Mouse (Mus musculus) embryonic facial prominence, embryonic 11.5 days (tissue): Measurements from ENCODE around the gene Tspan5. TPM values are rescaled to one million over a fixed set of nuclear protein-coding genes. Genes with fewer than 3 reads are reported as not detected.

Experiments used
- ATAC-seq: fragments of 200-750 bp; cut with Nextera tagmentation; replicated peaks from 2 replicates; pipeline ENCODE4 v1.8.0; 2017; ENCODE audit warnings: low read depth; ENCODE audit not compliant: insufficient number of reproducible peaks, low FRiP score, low TSS enrichment
- DNase-seq: peaks from one replicate; pipeline ENCODE4 v3.0.0-alpha.2; 2015; ENCODE audit warnings: low spot score
- H3K27ac ChIP-seq: fragments of 300-500 bp; sonication (generic); replicated peaks from 2 replicates; pipeline ENCODE4 v1.5.1; 2014; ENCODE audit warnings: mild to moderate bottlenecking, low read depth, low read length, control low read depth
- H3K27me3 ChIP-seq: fragments of 300-500 bp; sonication (generic); 2 replicates; pipeline ENCODE4 v1.6.1; 2014; ENCODE audit warnings: mild to moderate bottlenecking, low read length, moderate library complexity, mixed read lengths; ENCODE audit not compliant: control insufficient read depth, insufficient read depth
- H3K36me3 ChIP-seq: fragments of 300-500 bp; sonication (generic); replicated peaks from 2 replicates; pipeline ENCODE4 v1.6.1; 2014; ENCODE audit warnings: low read depth, mild to moderate bottlenecking, low read length, moderate library complexity, mixed read lengths; ENCODE audit not compliant: control insufficient read depth, insufficient read depth
- H3K4me1 ChIP-seq: fragments of 300-500 bp; sonication (generic); 2 replicates; pipeline ENCODE4 v1.6.1; 2014; ENCODE audit warnings: low read length, mixed read lengths; ENCODE audit not compliant: control insufficient read depth, insufficient read depth
- H3K4me2 ChIP-seq: fragments of 300-500 bp; sonication (generic); 2 replicates; pipeline ENCODE4 v1.6.1; 2014; ENCODE audit warnings: low read depth, mild to moderate bottlenecking, control low read depth, low read length, moderate library complexity
- H3K4me3 ChIP-seq: fragments of 300-500 bp; sonication (generic); 2 replicates; pipeline ENCODE4 v1.5.1; 2014; ENCODE audit warnings: low read depth, low read length, control low read depth
- H3K9ac ChIP-seq: fragments of 300-500 bp; sonication (generic); replicated peaks from 2 replicates; pipeline ENCODE4 v1.6.1; 2014; ENCODE audit warnings: mild to moderate bottlenecking, control low read depth, low read length
- H3K9me3 ChIP-seq: fragments of 300-500 bp; sonication (generic); replicated peaks from 2 replicates; pipeline ENCODE4 v1.6.1; 2016; ENCODE audit warnings: mild to moderate bottlenecking, low read length, inconsistent platforms, mixed read lengths; ENCODE audit not compliant: control insufficient read depth
- WGBS: fragments of 180-500 bp; shearing (Covaris S2); extraction: QIAGEN DNeasy Blood & Tissue Kit; methylation state at CpG from one replicate; pipeline ENCODE4 v1.1.7; 2014; 5-methylcytosine and 5-hydroxymethylcytosine counted together
- polyA plus RNA-seq: library from polyadenylated mRNA; unstranded; fragments of >200 nt; fragmentation: Nextera tagmentation; extraction: Ambion mirVana; gene quantifications from 2 replicates; pipeline ENCODE4 v1.2.1, GENCODE M21; 2014

Tspan5 gene
- polyA plus RNA-seq, 1 experiment from 2014 or later = 34.4 TPM

DNA sequence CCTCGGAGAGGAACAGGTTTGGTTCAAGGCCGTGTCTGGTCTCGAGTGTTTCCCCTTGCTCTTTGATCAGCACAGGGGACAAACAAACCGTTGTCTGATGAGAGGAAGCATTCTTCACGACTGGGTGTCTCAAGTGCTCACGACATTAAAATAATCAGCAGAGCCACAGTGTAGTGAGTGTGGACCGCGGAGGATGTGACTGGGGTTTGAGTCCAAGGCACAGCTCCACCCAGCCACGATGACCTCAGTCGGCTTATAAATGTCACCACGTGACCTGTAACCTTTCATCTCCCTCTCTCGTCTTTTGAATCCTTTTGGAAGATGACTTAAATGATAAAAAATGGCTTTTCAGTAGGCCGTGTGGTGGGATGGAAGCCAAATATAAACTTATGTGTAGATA is 126.4 kb downstream of the Tspan5 start:
- Histone ChIP-seq H3K4me3 (no peak overlapping the region), H3K9ac (no peak overlapping the region), H3K9me3 (no peaks in the 10 kb centered on the region), H3K27me3 (no peaks in the 10 kb centered on the region), H3K4me2 (no peak overlapping the region), H3K4me1 (no peaks in the 10 kb centered on the region; the same call in 1 of the 2 replicates), H3K27ac (no peak overlapping the region), H3K36me3 (no peaks in the 10 kb centered on the region)
- no peak for ATAC-seq
- 70% methylated on average over 13 of the region's 13 CpGs for WGBS
- DNase-seq = no peak

- ATAC-seq = no peak
Observed at GRCm38 (mm10) chr3:138875282-138875681, 133.3 kb downstream of the Tspan5 start.

GRCm38 (mm10) chr3:138875936-138876335 is 133.9 kb downstream of the Tspan5 start:
- Histone ChIP-seq H3K9ac (no peak overlapping the region), H3K36me3 (no peaks in the 10 kb centered on the region), H3K4me1 (no peaks in the 10 kb centered on the region), H3K9me3 (no peaks in the 10 kb centered on the region), H3K4me3 (no peak overlapping the region), H3K27me3 (no peaks in the 10 kb centered on the region), H3K27ac (no peak overlapping the region), H3K4me2 (no peak overlapping the region)
- DNase-seq (no peak), ATAC-seq (no peak)
- 91% methylated on average over 6 of the region's 6 CpGs for WGBS

More at GRCm38 (mm10) chr3:138875282-138875681, 133.3 kb downstream of the Tspan5 start:
- Histone ChIP-seq H3K27me3 (no peaks in the 10 kb centered on the region), H3K9me3 (no peaks in the 10 kb centered on the region), H3K4me1 (no peaks in the 10 kb centered on the region), H3K4me3 (no peak overlapping the region), H3K4me2 (no peak overlapping the region), H3K27ac (no peak overlapping the region), H3K36me3 (no peaks in the 10 kb centered on the region), H3K9ac (no peak overlapping the region)
- no peak for DNase-seq
- 97% methylated on average over 7 of the region's 7 CpGs for WGBS

GRCm38 (mm10) chr3:138876418-138876817 is 134.4 kb downstream of the Tspan5 start:
- Histone ChIP-seq H3K9ac (no peak overlapping the region), H3K4me2 (no peak overlapping the region), H3K4me3 (no peak overlapping the region), H3K27me3 (no peaks in the 10 kb centered on the region), H3K9me3 (no peaks in the 10 kb centered on the region), H3K4me1 (no peaks in the 10 kb centered on the region), H3K27ac (no peak overlapping the region), H3K36me3 (no peaks in the 10 kb centered on the region)
- DNase-seq (no peak), ATAC-seq (no peak)
- WGBS = 90% methylated on average over 10 of the region's 10 CpGs

- H3K36me3 ChIP-seq = no peaks in the 10 kb centered on the region
- H3K27me3 ChIP-seq = no peaks in the 10 kb centered on the region
- DNase-seq (no peak), ATAC-seq (no peak)
- WGBS = 92% methylated on average over 14 of the region's 14 CpGs
- H3K4me2 ChIP-seq = no peak overlapping the region
- H3K27ac ChIP-seq = no peak overlapping the region
- H3K9me3 ChIP-seq = no peaks in the 10 kb centered on the region
- H3K4me3 ChIP-seq = no peak overlapping the region
- no peaks in the 10 kb centered on the region for H3K4me1 ChIP-seq
- no peak overlapping the region for H3K9ac ChIP-seq
Observed at GRCm38 (mm10) chr3:138876931-138877361, 135.0 kb downstream of the Tspan5 start.

- H3K4me1 ChIP-seq = no peaks in the 10 kb centered on the region
- ATAC-seq = no peak
- H3K36me3 ChIP-seq = no peaks in the 10 kb centered on the region
- H3K9me3 ChIP-seq = no peaks in the 10 kb centered on the region
- no peak overlapping the region for H3K27ac ChIP-seq
- no peak for DNase-seq
- H3K27me3 ChIP-seq = no peaks in the 10 kb centered on the region
- H3K4me2 ChIP-seq = no peak overlapping the region
- H3K4me3 ChIP-seq = no peak overlapping the region
- 73% methylated on average over 4 of the region's 4 CpGs for WGBS
- no peak overlapping the region for H3K9ac ChIP-seq
Observed at GRCm38 (mm10) chr3:138877741-138878140, 135.7 kb downstream of the Tspan5 start.

DNA sequence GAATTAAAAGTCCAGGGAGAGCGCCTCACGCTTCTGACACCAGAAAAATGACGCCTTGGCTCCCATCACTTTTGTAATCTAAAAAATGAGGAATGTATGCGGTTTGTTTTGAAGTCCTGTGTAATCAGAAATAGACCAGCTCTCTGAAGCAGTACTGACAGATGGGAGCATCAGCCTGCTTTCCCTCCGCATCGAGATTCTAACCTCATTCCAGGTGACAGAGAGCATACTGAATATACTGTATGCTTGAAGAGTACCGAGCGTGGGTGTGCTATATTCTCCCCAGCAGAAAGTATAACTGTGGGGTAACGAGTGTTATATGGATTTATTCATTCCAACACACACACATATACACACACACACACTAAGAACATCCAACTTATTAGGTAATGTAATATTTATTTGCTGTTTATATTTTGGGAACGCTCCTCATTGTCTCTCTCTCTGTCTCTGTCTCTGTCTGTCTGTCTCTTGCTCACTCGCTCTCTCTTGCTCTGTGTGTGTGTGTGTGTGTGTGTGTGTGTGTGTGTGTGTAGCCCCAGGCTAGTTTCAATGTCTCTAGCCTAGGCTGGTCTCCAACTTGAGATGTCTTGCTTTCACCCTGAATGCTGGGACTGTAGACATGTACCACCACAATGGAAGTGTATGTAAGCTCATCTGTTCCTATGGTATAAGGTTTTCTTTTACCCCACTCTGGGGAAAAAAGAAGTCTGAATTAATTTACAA is 139.2 kb downstream of the Tspan5 start:
- 90% methylated on average over 11 of the region's 11 CpGs for WGBS
- no peak overlapping the region for H3K27ac ChIP-seq
- H3K4me2 ChIP-seq = no peak overlapping the region
- no peak overlapping the region for H3K4me3 ChIP-seq
- no peaks in the 10 kb centered on the region for H3K9me3 ChIP-seq
- DNase-seq (no peak), ATAC-seq (no peak)
- H3K36me3 ChIP-seq = no peaks in the 10 kb centered on the region
- H3K4me1 ChIP-seq = no peaks in the 10 kb centered on the region
- H3K9ac ChIP-seq = no peak overlapping the region
- no peaks in the 10 kb centered on the region for H3K27me3 ChIP-seq

DNA sequence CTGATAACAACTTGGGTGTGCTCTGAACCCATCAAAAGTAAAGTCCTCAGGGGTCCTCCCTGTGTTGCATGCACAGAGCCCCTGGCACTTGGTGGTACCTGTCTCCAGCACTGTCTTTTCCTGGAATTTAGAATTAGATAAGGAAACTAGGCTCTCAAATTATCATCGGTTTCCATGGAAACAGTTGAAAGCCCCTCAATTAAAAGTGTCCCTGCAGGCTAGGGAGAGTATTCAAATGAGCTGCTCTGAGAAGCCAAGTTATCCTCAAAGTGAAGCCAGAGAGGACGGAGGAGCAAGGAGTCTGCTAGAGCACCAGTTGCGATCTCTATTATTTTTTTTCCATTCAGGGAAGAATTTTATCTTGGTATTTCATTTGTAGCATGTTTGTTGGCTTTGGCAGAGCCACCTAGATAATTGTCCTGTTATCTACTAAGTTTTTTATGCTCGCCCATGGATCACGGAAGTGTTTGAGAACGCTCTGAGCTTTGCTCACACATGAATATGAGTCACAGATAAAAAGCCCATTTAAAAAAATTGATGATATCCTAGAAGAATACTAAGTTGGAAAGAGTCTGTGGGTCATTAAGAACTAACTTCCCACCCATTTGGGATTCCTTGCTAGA is 139.8 kb downstream of the Tspan5 start:
- Histone ChIP-seq H3K4me2 (no peak overlapping the region), H3K9me3 (no peaks in the 10 kb centered on the region), H3K36me3 (no peaks in the 10 kb centered on the region), H3K27ac (no peak overlapping the region), H3K9ac (no peak overlapping the region), H3K4me3 (no peak overlapping the region), H3K4me1 (no peaks in the 10 kb centered on the region), H3K27me3 (no peaks in the 10 kb centered on the region)
- 82% methylated on average over 6 of the region's 6 CpGs for WGBS
- DNase-seq = no peak
- no peak for ATAC-seq
